Mouse (Mus musculus) layer of hippocampus, postnatal 25 days (tissue): ENCODE data around the gene Sept5. TPM values are rescaled to one million over a fixed set of nuclear protein-coding genes. Genes with fewer than 3 reads are reported as not detected.

Experiments
- DNase-seq, 2 experiments: peaks; one replicate each; pipeline ENCODE4 v3.0.0; 2022; ENCODE audit warnings: mixed read lengths in 2 of 2, low spot score in 1 of 2; ENCODE audit errors: extremely low spot score in 1 of 2
- total RNA-seq, 2 experiments: library from RNA; stranded (reverse); gene quantifications; 2 replicates each; pipeline ENCODE4 v1.2.3; 2021

Sept5 gene
- total RNA-seq, 2 experiments from 2014 or later: 600 to 645 TPM

DNA sequence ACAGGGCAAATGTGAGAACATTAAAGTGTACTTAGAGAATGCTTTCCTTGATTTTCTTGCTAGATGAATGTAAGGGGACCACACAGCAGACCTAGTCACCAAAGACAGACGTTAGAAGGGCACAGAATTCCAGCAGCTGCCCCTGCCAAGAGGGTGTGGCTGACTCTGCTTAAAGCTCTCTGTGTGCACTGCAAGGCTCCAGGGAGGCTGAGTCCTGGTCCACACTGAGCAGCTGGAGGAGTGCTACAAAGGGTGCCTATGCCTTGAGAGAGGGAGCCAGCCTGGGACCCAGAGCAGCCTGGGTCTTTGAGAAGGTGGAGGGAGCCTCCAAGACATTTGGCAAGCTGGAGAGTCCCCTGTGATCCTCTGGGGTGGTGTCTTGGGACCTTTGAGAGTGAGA, 3.6 kb upstream of the Sept5 start:
- no peak for DNase-seq

- DNase-seq: no peak
These were observed 3.1 kb upstream of the Sept5 start for GRCm38 (mm10) chr16:18632816-18633215.

- peak in 1 of 2 experiments; percentile 41 for DNase-seq
These were observed 2.3 kb upstream of the Sept5 start for GRCm38 (mm10) chr16:18632059-18632458.

- DNase-seq: no peak
These were observed 1.4 kb upstream of the Sept5 start for GRCm38 (mm10) chr16:18631141-18631540.

GRCm38 (mm10) chr16:18630291-18630690, 537 bp upstream of the Sept5 start:
- no peak for DNase-seq

DNA sequence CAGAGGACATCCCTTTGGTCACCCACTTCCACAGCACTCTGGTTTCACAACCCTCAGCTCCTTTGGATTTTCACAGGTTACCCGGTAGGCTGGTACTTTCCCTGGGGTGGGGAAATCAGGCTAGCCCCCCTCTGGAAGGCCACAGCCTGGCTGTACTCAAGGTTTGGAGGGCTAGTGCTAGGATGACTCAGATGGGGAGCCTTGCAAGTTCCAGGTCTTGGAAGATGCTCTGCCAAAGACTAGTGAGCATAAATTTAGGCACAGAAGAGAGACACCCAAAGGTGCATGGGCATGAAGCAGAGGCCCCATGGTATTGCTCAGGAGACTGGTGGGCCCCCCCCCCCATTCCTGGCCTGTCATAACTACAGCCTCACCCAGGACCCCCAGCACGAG, 810 bp downstream of the Sept5 start:
- DNase-seq: no peak

DNA sequence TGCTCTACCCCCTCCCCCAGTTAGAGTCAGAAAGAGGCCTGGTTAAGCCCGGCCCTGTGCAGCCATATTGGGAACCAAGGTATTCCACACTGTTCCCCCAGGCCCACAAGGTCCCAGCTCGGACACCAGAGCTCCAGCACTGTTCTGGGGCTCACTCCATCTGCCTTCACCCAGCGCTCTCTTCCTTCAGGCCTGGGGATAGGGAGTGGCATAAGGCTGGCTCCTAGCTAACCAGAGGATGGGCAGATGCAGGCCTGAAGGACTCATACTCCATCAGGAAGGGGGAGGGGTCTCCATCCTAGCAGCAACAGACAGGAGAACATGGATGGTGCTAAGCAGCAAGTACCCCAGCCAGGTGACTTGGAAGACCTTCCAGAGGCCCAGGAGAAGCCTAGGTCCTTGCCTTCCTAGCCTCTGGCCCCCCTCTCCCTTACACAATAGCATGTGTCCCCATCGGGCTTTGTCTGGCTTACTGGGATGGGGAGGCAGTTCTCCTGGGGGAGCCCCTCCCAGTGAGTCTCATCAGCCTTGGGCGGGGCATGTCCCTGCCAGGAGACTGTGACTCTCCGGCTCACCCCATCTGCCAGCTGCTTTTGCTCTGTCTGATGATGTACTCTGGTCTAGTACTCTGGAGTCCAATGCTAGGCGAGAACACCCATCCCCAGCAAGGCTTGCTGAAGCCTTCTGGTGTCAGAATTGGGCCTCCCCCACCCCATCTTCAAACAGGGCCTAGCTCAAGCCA, 1.4 kb downstream of the Sept5 start:
- peak in 1 of 2 experiments; percentile 24 for DNase-seq

- no peak for DNase-seq
These were observed 2.6 kb downstream of the Sept5 start for GRCm38 (mm10) chr16:18627163-18627562.

DNA sequence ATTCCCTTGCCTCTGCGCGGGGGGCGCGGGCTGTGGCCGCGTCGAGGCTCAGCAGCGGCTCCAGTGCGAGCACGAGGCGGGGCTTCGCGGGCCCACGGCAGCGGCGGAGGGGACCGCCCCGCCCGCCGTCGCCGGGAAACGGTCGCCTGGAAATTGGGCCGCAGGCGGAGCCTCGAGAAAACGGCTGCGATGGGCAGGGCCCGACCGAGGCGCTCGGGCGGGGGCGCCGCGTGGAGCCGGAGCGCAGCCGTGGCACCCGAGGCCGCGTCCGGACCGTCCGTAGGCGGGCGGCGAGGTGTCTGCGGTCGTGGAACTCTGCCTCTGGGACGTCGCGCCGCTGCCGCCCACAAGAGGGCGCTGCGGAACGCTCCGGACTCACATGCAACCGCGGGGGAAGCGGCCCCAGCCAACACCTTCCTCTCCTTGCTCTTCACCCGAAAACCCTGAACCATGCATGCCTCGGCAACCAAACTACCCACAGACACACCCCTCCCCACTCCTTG, 3.3 kb downstream of the Sept5 start, which contains the start of gene Gm49601:
TSS of gene Gm49601 (minus strand) at position 52 of the 503 bp plus-strand sequence.
- peak; percentile 79 to 81 for DNase-seq

DNA sequence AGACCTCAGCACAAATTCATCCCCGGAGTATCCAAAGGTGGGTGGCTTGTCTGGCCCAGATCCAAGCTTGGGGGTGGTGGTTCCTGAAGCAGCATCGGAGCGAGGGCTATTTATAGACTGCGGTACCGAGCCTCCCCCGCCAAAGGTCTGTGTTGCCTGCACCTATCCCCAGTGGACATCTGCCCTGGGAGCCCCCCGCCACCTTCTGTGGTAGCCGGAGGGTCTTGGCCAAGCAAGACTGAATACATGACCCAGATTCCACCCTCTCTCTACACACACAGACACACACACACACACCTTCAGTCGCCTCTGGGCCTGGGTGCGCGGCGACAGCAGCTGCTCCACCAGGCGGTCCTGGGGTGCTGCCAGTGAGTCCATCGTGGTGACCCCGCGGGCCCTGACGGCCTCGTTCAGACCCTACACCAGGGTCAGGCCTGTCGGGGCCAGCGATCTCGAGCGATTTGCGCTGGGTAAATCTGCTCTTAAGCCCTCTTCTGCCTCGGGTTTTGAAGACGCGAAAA, 3.9 kb downstream of the Sept5 start:
- DNase-seq: peak; percentile 56 to 67

- DNase-seq: no peak
These were observed 4.7 kb downstream of the Sept5 start for GRCm38 (mm10) chr16:18625097-18625496.

- peak; percentile 5 to 16 for DNase-seq
These were observed 5.1 kb downstream of the Sept5 start for GRCm38 (mm10) chr16:18624641-18625040.

DNA sequence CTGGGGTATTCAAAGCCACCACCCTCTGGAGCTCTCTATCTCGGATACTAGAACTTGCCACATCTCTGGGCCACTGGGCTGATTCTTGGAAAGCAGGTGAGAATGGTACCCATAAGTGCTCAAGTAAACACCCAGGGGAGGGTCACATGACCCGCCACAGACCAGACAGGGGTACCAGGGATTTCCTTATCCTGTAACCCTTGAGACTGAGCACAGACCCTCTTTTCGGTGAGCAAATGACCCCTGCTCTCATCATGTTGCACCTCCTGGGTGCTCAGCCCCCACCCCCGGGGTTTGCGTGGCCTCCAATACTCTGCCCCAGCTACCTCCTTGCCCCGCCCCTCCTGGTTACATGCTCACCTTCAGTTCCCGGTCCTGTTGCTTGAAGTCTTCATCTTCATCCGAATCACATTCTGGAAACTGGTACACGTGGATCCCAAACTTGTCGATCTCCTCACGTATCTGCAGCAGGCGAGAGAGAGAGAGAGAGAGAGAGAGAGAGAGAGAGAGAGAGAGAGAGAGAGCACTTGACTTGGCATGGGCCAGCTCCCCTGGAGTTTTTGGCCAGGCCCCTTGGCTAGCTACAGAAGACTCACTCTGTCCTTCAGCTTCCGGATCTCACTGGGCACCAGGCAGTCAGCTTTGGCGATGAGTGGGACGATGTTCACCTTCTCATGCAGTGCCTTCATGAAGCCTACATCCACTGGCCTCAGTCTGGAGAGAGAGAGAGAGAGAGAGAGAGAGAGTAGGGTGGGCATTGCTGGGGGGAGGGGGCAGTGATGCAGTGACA, 5.8 kb downstream of the Sept5 start:
- DNase-seq: peak; percentile 22 to 34

- DNase-seq: peak; percentile 14 to 16
These were observed 6.6 kb downstream of the Sept5 start for GRCm38 (mm10) chr16:18622916-18623750.

DNA sequence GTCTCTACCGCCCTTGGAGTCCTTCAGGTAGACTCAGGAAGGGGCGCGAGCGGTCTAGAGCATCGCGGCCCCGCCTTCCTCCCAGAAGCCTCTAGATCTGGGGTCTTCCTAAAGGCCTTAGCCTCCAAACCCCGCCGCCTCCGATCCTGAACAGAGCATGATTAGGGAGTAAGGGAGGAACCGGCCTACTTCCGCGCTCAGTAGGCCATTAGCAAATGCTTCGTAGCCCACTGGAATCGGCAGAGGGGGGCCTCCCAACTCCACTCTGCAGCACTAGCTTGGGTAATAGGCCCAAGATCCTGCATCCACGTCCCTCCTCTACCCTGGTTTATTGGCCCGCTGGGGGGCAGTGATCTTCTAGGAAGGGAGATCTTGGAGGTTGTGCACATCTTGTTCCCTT, 7.7 kb downstream of the Sept5 start, which contains the start of gene Gp1bb:
TSS of gene Gp1bb (minus strand) at position 385 of the 400 bp plus-strand sequence.
- peak in 1 of 2 experiments; percentile 18 for DNase-seq

- peak; percentile 26 to 44 for DNase-seq
These were observed 8.3 kb downstream of the Sept5 start for GRCm38 (mm10) chr16:18621362-18622001.

DNA sequence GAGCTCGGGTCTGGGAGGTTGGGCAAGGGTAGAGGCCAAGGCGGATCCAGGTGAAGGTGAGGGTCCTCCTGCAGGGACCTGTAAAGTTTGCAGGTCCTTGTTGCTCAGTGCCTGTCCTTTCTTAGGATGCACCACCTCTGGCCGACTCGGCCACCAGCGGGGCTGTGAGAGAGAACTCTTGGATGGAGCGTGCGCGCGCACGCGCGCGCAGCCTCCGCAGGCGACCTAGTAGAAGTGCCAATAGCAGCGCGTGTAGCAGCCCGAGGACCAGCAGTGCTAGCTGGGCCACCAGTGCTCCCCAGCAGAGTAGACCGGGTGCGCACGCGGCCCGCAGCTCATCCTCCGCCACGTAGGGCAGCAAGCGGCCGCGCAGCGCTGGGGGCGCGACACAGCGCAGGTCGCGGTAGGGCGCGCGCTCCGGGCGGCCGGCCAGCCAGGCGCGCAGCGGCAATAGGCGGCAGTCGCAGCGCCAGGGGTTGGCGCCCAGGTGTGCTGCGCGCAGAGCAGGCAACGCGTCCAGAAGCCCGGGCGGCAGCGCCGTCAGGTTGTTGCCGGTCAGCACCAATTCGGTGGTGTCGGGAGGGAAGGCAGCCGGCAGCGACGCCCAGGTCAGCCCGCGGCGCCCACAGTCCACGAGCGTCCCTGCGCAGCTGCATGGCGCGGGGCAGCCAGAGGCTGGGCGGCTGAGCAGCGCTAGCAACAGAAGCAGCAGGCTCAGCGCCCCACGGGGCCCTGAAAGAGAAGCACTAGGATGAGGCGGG, 9.0 kb downstream of the Sept5 start:
- peak; percentile 29 to 48 for DNase-seq

DNA sequence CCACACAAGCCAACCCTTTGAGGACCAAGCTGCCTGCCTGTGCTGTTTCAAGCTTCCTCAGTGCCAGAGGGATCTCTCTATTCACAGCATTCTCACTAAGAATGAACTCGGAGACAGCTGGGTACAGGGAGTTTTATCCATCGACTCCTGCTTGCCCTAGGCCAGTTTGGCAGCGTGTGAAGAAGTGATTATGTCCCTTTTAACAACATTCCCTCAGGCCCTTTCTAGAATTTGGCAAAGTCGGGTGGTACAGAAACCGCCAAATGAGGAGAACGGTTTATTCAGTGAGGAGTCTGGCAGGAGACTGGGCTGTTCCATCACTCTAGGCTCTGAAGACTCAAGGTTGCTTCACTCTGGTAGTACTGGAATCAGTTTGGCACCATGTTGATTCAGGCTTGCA, 9.6 kb downstream of the Sept5 start:
- DNase-seq: peak in 1 of 2 experiments; percentile 10

GRCm38 (mm10) chr16:18619110-18619509, 10.6 kb downstream of the Sept5 start:
- DNase-seq: no peak
